Mouse (Mus musculus) CD4-positive, CD25-positive, alpha-beta regulatory T cell (primary cell): ENCODE measurements around the gene Smad3. TPM values are rescaled to one million over a fixed set of nuclear protein-coding genes. Genes with fewer than 3 reads are reported as not detected.

ENCODE experiments used
- polyA plus RNA-seq: library from polyadenylated mRNA; unstranded; fragments of 100-300 nt; shearing (Covaris generic); gene quantifications from one replicate; pipeline ENCODE4 v1.2.1, GENCODE M21; 2017

Smad3 gene
- 42.2 TPM for polyA plus RNA-seq

GRCm38 (mm10) chr9:63757865-63758440 lies at the start of gene Smad3:
Smad3 (minus strand) TSS chr9:63757994.

GRCm38 (mm10) chr9:63602043-63602939 lies 155.5 kb downstream of the Smad3 start, which contains the start of the genes Iqch and Aagab:
Iqch (minus strand) TSS chr9:63602493.
Aagab (plus strand) TSS chr9:63602660.

Other genes with a start within 250 kb of the Smad3 start
- gene Iqch, start 155.5 kb downstream of the Smad3 start, polyA plus RNA-seq = 0.19 TPM
- gene Aagab, start 155.3 kb downstream of the Smad3 start, polyA plus RNA-seq = 45.9 TPM